Comparison of ENCODE assay signal across 15 mouse cellular contexts in the genomic region with DNA sequence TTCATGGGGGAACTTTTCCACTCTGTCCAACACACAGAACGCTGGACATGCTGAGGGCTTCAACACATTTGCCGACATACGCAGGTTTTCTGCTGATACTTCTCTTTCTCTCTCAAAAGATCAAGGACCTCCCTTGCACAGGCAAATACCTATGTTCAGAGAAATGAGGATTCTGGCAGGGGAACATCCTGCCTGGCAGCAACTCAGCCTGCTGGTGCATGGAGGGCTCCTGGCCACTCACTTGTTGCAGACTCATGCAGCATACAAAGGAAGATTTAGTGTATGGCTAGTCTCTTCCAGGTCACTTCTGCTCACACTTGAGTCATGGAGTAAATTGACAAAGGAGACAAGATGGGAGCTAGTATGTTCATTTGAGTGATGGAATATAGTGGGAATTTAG. TPM values are rescaled to one million over a fixed set of nuclear protein-coding genes. Genes with fewer than 3 reads are reported as not detected.
"Had no signal": no experiment of that assay in that cellular context is flagged by ENCODE, and none has a peak within 500 bp of the region (broad histone marks: within the 10 kb centered on the region; RNA-seq: fewer than 3 reads in every experiment).

No protein-coding gene starts in this region.

- H3K27me3 ChIP-seq: limb, embryonic 12.5 days; liver, embryonic 13.5 days; lung, embryonic 15.5 days; megakaryocyte, embryonic 14.5 days; midbrain, embryonic 15.5 days; neural tube, embryonic 12.5 days had no signal

- H3K4me1 ChIP-seq: liver, embryonic 13.5 days; lung, embryonic 15.5 days; megakaryocyte, embryonic 14.5 days; midbrain, embryonic 15.5 days; neural tube, embryonic 12.5 days had no signal

- H3K9me3 ChIP-seq: limb, embryonic 12.5 days; liver, embryonic 13.5 days; lung, embryonic 15.5 days; midbrain, embryonic 15.5 days; neural tube, embryonic 12.5 days had no signal

- H3K36me3 ChIP-seq: limb, embryonic 12.5 days; liver, embryonic 13.5 days; lung, embryonic 15.5 days; midbrain, embryonic 15.5 days; neural tube, embryonic 12.5 days had no signal

- H3K4me3 ChIP-seq: limb, embryonic 12.5 days; liver, embryonic 13.5 days; lung, embryonic 15.5 days; megakaryocyte, embryonic 14.5 days; midbrain, embryonic 15.5 days; neural tube, embryonic 12.5 days had no signal

- H3K27ac ChIP-seq: limb, embryonic 12.5 days; liver, embryonic 13.5 days; lung, embryonic 15.5 days; macrophage; midbrain, embryonic 15.5 days; neural tube, embryonic 12.5 days; stomach, postnatal 0 days had no signal

- ATAC-seq: liver, postnatal 0 days; midbrain, embryonic 15.5 days had no signal

- DNase-seq: kidney, postnatal 14 days; liver; liver, embryonic 13.5 days; liver, postnatal 0 days; lung, postnatal 14 days; thymus, postnatal 25 days had no signal

RNA-seq across cellular contexts. Expression of gene Pappa, which starts 34.7 kb away (rescaled TPM):
- total RNA-seq: monocyte, adult 5-6 weeks; neutrophil, adult 5-6 weeks had no signal
- polyA plus RNA-seq: macrophage had no signal
